Mouse (Mus musculus) CD8-positive naive resting alpha-beta T cell, adult 57 days (primary cell): ENCODE measurements around the gene Atp5mpl. TPM values are rescaled to one million over a fixed set of nuclear protein-coding genes. Genes with fewer than 3 reads are reported as not detected.

Experiments used
- total RNA-seq: library from RNA; stranded (reverse); gene quantifications from one replicate; pipeline ENCODE4 v1.2.4, GENCODE M21; 2023

Atp5mpl gene
- 223 TPM for total RNA-seq

GRCm38 (mm10) chr12:111966683-111967173 lies at the start of gene Atp5mpl:
Gene Atp5mpl, minus strand, starts transcription at chr12:111966977.

GRCm38 (mm10) chr12:111980887-111981367 lies 14.2 kb upstream of the Atp5mpl start, which contains the start of gene Rd3l:
Gene Rd3l, minus strand, starts transcription at chr12:111981317.

GRCm38 (mm10) chr12:111971231-111971686 lies 4.5 kb upstream of the Atp5mpl start, which contains the start of gene Tdrd9:
Gene Tdrd9, plus strand, starts transcription at chr12:111971559.

Other genes with a start within 250 kb of the Atp5mpl start
- 70.6 TPM for gene Klc1, start 208.1 kb downstream of the Atp5mpl start, total RNA-seq
- gene Xrcc3, start 153.1 kb downstream of the Atp5mpl start, total RNA-seq, result 2.2 TPM
- 2.5 TPM for gene Zfyve21, start 152.8 kb downstream of the Atp5mpl start, total RNA-seq
- 53.2 TPM for gene Ppp1r13b, start 58.9 kb downstream of the Atp5mpl start, total RNA-seq
- not detected for gene Tdrd9, start 4.6 kb upstream of the Atp5mpl start, total RNA-seq
- not detected for gene Rd3l, start 14.3 kb upstream of the Atp5mpl start, total RNA-seq
- not detected for gene Aspg, start 139.7 kb upstream of the Atp5mpl start, total RNA-seq
- gene Kif26a, start 179.2 kb upstream of the Atp5mpl start, total RNA-seq, result not detected